Mouse (Mus musculus) CH12.LX (cell line): ENCODE results near the gene Grid2. TPM values are rescaled to one million over a fixed set of nuclear protein-coding genes. Genes with fewer than 3 reads are reported as not detected.

Experiments
- DNase-seq: peaks from one replicate; pipeline ENCODE4 v3.0.0-alpha.2; 2013; ENCODE audit errors: extremely low read depth
- H3K27ac ChIP-seq: 2 replicates; pipeline ENCODE4 v1.5.1; 2012; ENCODE audit warnings: low read depth, mild to moderate bottlenecking, control low read depth, moderate library complexity; ENCODE audit not compliant: insufficient read depth
- H3K27me3 ChIP-seq: replicated peaks from 2 replicates; pipeline ENCODE3; 2012; ENCODE audit warnings: inconsistent platforms
- H3K36me3 ChIP-seq, 2 experiments: replicated peaks in 1 of 2; 2 replicates each; pipeline versions ENCODE3 to v1.6.1; 2012; ENCODE audit warnings: inconsistent platforms in 1 of 2, low read length in 1 of 2, mild to moderate bottlenecking in 1 of 2, mixed read lengths in 1 of 2, moderate library complexity in 1 of 2; ENCODE audit not compliant: control insufficient read depth in 1 of 2, insufficient read depth in 1 of 2
- H3K4me1 ChIP-seq, 2 experiments: 2 replicates each; pipeline ENCODE4 v1.6.1; 2012; ENCODE audit warnings: inconsistent platforms in 1 of 2, moderate library complexity in 1 of 2; ENCODE audit not compliant: insufficient read depth in 2 of 2, control insufficient read depth in 1 of 2
- H3K4me2 ChIP-seq: 2 replicates; pipeline ENCODE4 v1.6.1; 2012; ENCODE audit warnings: low read depth, mild to moderate bottlenecking, control low read depth; ENCODE audit not compliant: poor library complexity, insufficient read depth, severe bottlenecking
- H3K4me3 ChIP-seq, 3 experiments: fragments of 150-350 bp in 1 of 3; sonication (generic) in 1 of 3; replicated peaks in 1 of 3; 2 replicates each; pipeline versions ENCODE3 to v1.5.1; 2011 to 2012; ENCODE audit warnings: low read depth in 2 of 3, low read length in 2 of 3, mild to moderate bottlenecking in 2 of 3, moderate library complexity in 2 of 3, control low read depth in 1 of 3, improper control_type of control experiment in 1 of 3, inconsistent platforms in 1 of 3, mixed read lengths in 1 of 3; ENCODE audit not compliant: poor library complexity in 1 of 3
- H3K79me2 ChIP-seq: replicated peaks from 2 replicates; pipeline ENCODE4 v1.6.1; 2012; ENCODE audit warnings: mild to moderate bottlenecking, moderate library complexity; ENCODE audit not compliant: control insufficient read depth, poor library complexity, insufficient read depth, severe bottlenecking; ENCODE audit errors: extremely low read depth
- H3K9ac ChIP-seq: 2 replicates; pipeline ENCODE4 v1.6.1; 2012; ENCODE audit warnings: low read depth, mild to moderate bottlenecking, control low read depth, moderate library complexity; ENCODE audit not compliant: insufficient read depth
- H3K9me3 ChIP-seq: replicated peaks from 2 replicates; pipeline ENCODE3; 2012; ENCODE audit warnings: low read length, inconsistent platforms, mixed read lengths
- BHLHE40 ChIP-seq: IDR thresholded peaks from 2 replicates; pipeline ENCODE4 v1.6.1; 2011; ENCODE audit warnings: mild to moderate bottlenecking, low read depth, low read length, improper control_type of control experiment
- CHD1 ChIP-seq: IDR thresholded peaks from 2 replicates; pipeline ENCODE4 v1.6.1; 2012; ENCODE audit warnings: low read depth, low read length, improper control_type of control experiment, inconsistent platforms
- EP300 ChIP-seq: IDR thresholded peaks from 2 replicates; pipeline ENCODE4 v1.6.1; 2011; ENCODE audit warnings: low read length, improper control_type of control experiment
- HCFC1 ChIP-seq: IDR thresholded peaks from 2 replicates; pipeline ENCODE4 v1.6.1; 2012; ENCODE audit warnings: low read depth, mild to moderate bottlenecking, inconsistent platforms, low read length, improper control_type of control experiment
- IRF4 ChIP-seq: IDR thresholded peaks from 2 replicates; pipeline ENCODE4 v1.6.1; 2014; ENCODE audit warnings: low read depth, mild to moderate bottlenecking, inconsistent platforms, low read length, improper control_type of control experiment
- JUN ChIP-seq: IDR thresholded peaks from 2 replicates; pipeline ENCODE4 v1.6.1; 2011; ENCODE audit warnings: low read depth, mild to moderate bottlenecking, low read length, improper control_type of control experiment, moderate library complexity; ENCODE audit not compliant: insufficient read depth
- KAT2A ChIP-seq: IDR thresholded peaks from 2 replicates; pipeline ENCODE4 v1.6.1; 2012; ENCODE audit warnings: low read length, improper control_type of control experiment, inconsistent platforms; ENCODE audit not compliant: insufficient replicate concordance
- MAFK ChIP-seq: IDR thresholded peaks from 2 replicates; pipeline ENCODE4 v1.6.1; 2011; ENCODE audit warnings: low read length, improper control_type of control experiment; ENCODE audit not compliant: insufficient replicate concordance
- MAX ChIP-seq: IDR thresholded peaks from 2 replicates; pipeline ENCODE4 v1.6.1; 2011; ENCODE audit warnings: low read length, improper control_type of control experiment
- MAZ ChIP-seq: IDR thresholded peaks from 2 replicates; pipeline ENCODE4 v1.6.1; 2012; ENCODE audit warnings: low read depth, mild to moderate bottlenecking, inconsistent platforms, low read length, improper control_type of control experiment, moderate library complexity
- MXI1 ChIP-seq: IDR thresholded peaks from 2 replicates; pipeline ENCODE4 v1.6.1; 2011; ENCODE audit warnings: mild to moderate bottlenecking, low read depth, low read length, improper control_type of control experiment
- MYC ChIP-seq: IDR thresholded peaks from 2 replicates; pipeline ENCODE4 v1.6.1; 2011; ENCODE audit warnings: low read depth, mild to moderate bottlenecking, improper control_type of control experiment, low read length
- NELFE ChIP-seq: IDR thresholded peaks from 2 replicates; pipeline ENCODE4 v1.6.1; 2011; ENCODE audit warnings: low read depth, low read length, improper control_type of control experiment
- NRF1 ChIP-seq: IDR thresholded peaks from 2 replicates; pipeline ENCODE4 v1.6.1; 2014; ENCODE audit warnings: low read depth, mild to moderate bottlenecking, inconsistent platforms, low read length, improper control_type of control experiment, moderate library complexity
- PAX5 ChIP-seq: IDR thresholded peaks from 2 replicates; pipeline ENCODE4 v1.6.1; 2012; ENCODE audit warnings: low read length, inconsistent platforms, mixed read lengths
- RAD21 ChIP-seq: IDR thresholded peaks from 2 replicates; pipeline ENCODE4 v1.6.1; 2011; ENCODE audit warnings: low read depth, mild to moderate bottlenecking, low read length, improper control_type of control experiment, moderate library complexity
- RCOR1 ChIP-seq: conservative IDR thresholded peaks from 2 replicates; pipeline ENCODE4 v1.6.1; 2012; ENCODE audit warnings: low read depth, mild to moderate bottlenecking, inconsistent platforms, low read length, improper control_type of control experiment
- SIN3A ChIP-seq: IDR thresholded peaks from 2 replicates; pipeline ENCODE4 v1.6.1; 2012; ENCODE audit warnings: low read length, improper control_type of control experiment, inconsistent platforms
- SMC3 ChIP-seq: IDR thresholded peaks from 2 replicates; pipeline ENCODE4 v1.6.1; 2011; ENCODE audit warnings: low read depth, low read length, improper control_type of control experiment
- USF1 ChIP-seq: IDR thresholded peaks from 2 replicates; pipeline ENCODE4 v1.6.1; 2014; ENCODE audit warnings: low read depth, mild to moderate bottlenecking, inconsistent platforms, low read length, improper control_type of control experiment
- ZMIZ1 ChIP-seq: IDR thresholded peaks from 2 replicates; pipeline ENCODE4 v1.6.1; 2012; ENCODE audit warnings: low read depth, mild to moderate bottlenecking, inconsistent platforms, low read length, improper control_type of control experiment
- dilution Hi-C: fragments of 300-500 bp; cut with MboI; formaldehyde crosslinking; loops from 2 replicates; pipeline ENCODE4 v1.14.3; 2020; ENCODE audit warnings: low sequenced_read_pairs; ENCODE audit not compliant: extremely low pct_unique_long_range_greater_than_20kb, extremely low pct_ligation_motif_present
- in situ Hi-C: fragments of 300-500 bp; cut with MboI; formaldehyde crosslinking; loops from 3 replicates; pipeline ENCODE4 v1.14.3; 2019; ENCODE audit warnings: low sequenced_read_pairs, low pct_ligation_motif_present, low pct_unique_long_range_greater_than_20kb, mixed read lengths
- polyA plus RNA-seq: library from polyadenylated mRNA; unstranded; fragments of >175 nt; gene quantifications from 2 replicates; pipeline ENCODE4 v1.2.1, GENCODE M21; 2012; ENCODE audit warnings: low read depth; ENCODE audit not compliant: insufficient read length
- total RNA-seq, 2 experiments: library from RNA; depleted of rRNA; stranded (reverse); fragments of 300-350 nt in 1 of 2; fragments of >200 nt in 1 of 2; gene quantifications; 2 replicates each; pipeline ENCODE4 v1.2.3; 2012 to 2014

Gene Grid2
- total and polyA plus RNA-seq, 3 experiments = not detected

DNA sequence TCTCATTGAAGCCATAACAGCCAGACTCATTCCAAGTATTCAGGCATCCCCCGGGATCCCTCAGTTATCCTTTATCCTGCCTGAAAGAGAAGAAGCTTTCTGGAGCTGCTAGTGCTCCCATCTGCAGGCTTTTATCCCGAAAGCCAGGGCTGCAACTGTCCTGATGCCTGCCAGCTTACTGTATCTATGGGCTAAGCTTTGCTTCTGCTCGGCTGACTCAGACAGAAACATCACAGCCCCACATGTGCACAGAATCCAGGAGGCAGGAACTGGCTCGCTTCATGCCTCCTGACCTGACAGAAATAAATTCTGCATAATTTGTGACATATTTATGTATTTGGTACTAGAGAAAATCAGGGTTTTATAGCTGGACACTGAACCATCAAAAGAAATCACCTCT, 1361.2 kb downstream of the Grid2 start:
- dilution Hi-C loops = no loop called here
- Histone ChIP-seq H3K9me3 (peaks cover 57% of the 10 kb centered on the region), H3K27me3 (no peaks in the 10 kb centered on the region), H3K4me3 (no peak overlapping the region), H3K36me3 (no peaks in the 10 kb centered on the region), H3K79me2 (no peaks in the 10 kb centered on the region), H3K4me1 (no peaks in the 10 kb centered on the region), H3K9ac (no peak overlapping the region), H3K4me2 (no peak overlapping the region), H3K27ac (no peak overlapping the region)
- no peak for DNase-seq
- in situ Hi-C loops = no loop called here
- no peak for TF ChIP-seq MAFK
- TF ChIP-seq PAX5 = no peak
- TF ChIP-seq USF1 = no peak
- no peak for TF ChIP-seq BHLHE40
- TF ChIP-seq NELFE = no peak
- TF ChIP-seq RCOR1 = no peak
- TF ChIP-seq ZMIZ1 = no peak
- no peak for TF ChIP-seq SIN3A
- TF ChIP-seq JUN = no peak
- no peak for TF ChIP-seq MXI1
- TF ChIP-seq KAT2A = no peak
- no peak for TF ChIP-seq MYC
- no peak for TF ChIP-seq IRF4
- TF ChIP-seq EP300 = no peak
- TF ChIP-seq MAZ = no peak
- no peak for TF ChIP-seq CHD1
- no peak for TF ChIP-seq SMC3
- no peak for TF ChIP-seq NRF1
- TF ChIP-seq MAX = no peak
- TF ChIP-seq HCFC1 = no peak

GRCm38 (mm10) chr6:64617417-64618135, 1361.9 kb downstream of the Grid2 start:
- Histone ChIP-seq H3K4me3 (no peak overlapping the region), H3K4me2 (no peak overlapping the region), H3K9me3 (peaks cover 59% of the 10 kb centered on the region), H3K36me3 (no peaks in the 10 kb centered on the region), H3K9ac (no peak overlapping the region), H3K4me1 (no peaks in the 10 kb centered on the region), H3K27me3 (no peaks in the 10 kb centered on the region), H3K27ac (no peak overlapping the region), H3K79me2 (no peaks in the 10 kb centered on the region)
- dilution Hi-C loops = no loop called here
- no peak for DNase-seq
- in situ Hi-C loops = no loop called here
- TF ChIP-seq SMC3 (no peak), RAD21 (no peak)
